Mouse (Mus musculus) hematopoietic stem cell, adult 5-6 weeks (primary cell): ENCODE measurements around the gene 9030612E09Rik. TPM values are rescaled to one million over a fixed set of nuclear protein-coding genes. Genes with fewer than 3 reads are reported as not detected.

Experiments used
- ATAC-seq, 2 experiments: fragments of 125-278 bp in 1 of 2; replicated peaks in 1 of 2; 2 replicates each; pipeline ENCODE4 v1.8.0; 2016 to 2017; ENCODE audit warnings: inconsistent platforms in 2 of 2, mild to moderate bottlenecking in 2 of 2, moderate number of reproducible peaks in 2 of 2, low read depth in 1 of 2, moderate TSS enrichment in 1 of 2; ENCODE audit not compliant: low FRiP score in 2 of 2, poor library complexity in 2 of 2, severe bottlenecking in 2 of 2, insufficient read depth in 1 of 2, low TSS enrichment in 1 of 2
- total RNA-seq: library from RNA; stranded (forward); fragments of 172-1452, 232-1000 nt; gene quantifications from 2 replicates; pipeline ENCODE4 v1.2.3, GENCODE M21; 2017

9030612E09Rik gene
- not detected in 2 replicates for total RNA-seq

- ATAC-seq = peak in 1 of 2 experiments; percentile 18; a peak in 1 of 4 replicates
Measured at GRCm38 (mm10) chr10:43174326-43175155, at the start of gene 9030612E09Rik, which contains the start of gene Sobp. Gene 9030612E09Rik (plus strand): TSS chr10:43174704. Gene Sobp (minus strand): TSS chr10:43174530.

- no peak for ATAC-seq
Measured at GRCm38 (mm10) chr10:43128750-43129149, 45.8 kb upstream of the 9030612E09Rik start.

- no peak for ATAC-seq
Measured at GRCm38 (mm10) chr10:43134027-43134426, 40.5 kb upstream of the 9030612E09Rik start.

- ATAC-seq = no peak
Measured at GRCm38 (mm10) chr10:43143173-43143572, 31.3 kb upstream of the 9030612E09Rik start.

GRCm38 (mm10) chr10:43148456-43148855 lies 26.0 kb upstream of the 9030612E09Rik start:
- no peak for ATAC-seq

GRCm38 (mm10) chr10:43152643-43153042 lies 21.9 kb upstream of the 9030612E09Rik start:
- ATAC-seq = no peak

- ATAC-seq = no peak
Measured at GRCm38 (mm10) chr10:43155046-43155560, 19.4 kb upstream of the 9030612E09Rik start.

- ATAC-seq = no peak
Measured at GRCm38 (mm10) chr10:43158917-43159316, 15.6 kb upstream of the 9030612E09Rik start.

GRCm38 (mm10) chr10:43159333-43159732 lies 15.2 kb upstream of the 9030612E09Rik start:
- ATAC-seq = no peak

- ATAC-seq = no peak
Measured at GRCm38 (mm10) chr10:43162318-43162717, 12.2 kb upstream of the 9030612E09Rik start.

- no peak for ATAC-seq
Measured at GRCm38 (mm10) chr10:43164406-43164805, 10.1 kb upstream of the 9030612E09Rik start.

GRCm38 (mm10) chr10:43166146-43166545 lies 8.4 kb upstream of the 9030612E09Rik start:
- ATAC-seq = no peak

- ATAC-seq = no peak
Measured at GRCm38 (mm10) chr10:43166817-43167216, 7.7 kb upstream of the 9030612E09Rik start.

GRCm38 (mm10) chr10:43168847-43169246 lies 5.7 kb upstream of the 9030612E09Rik start:
- ATAC-seq = no peak

GRCm38 (mm10) chr10:43171106-43171505 lies 3.4 kb upstream of the 9030612E09Rik start:
- ATAC-seq = no peak

GRCm38 (mm10) chr10:43172066-43172465 lies 2.4 kb upstream of the 9030612E09Rik start:
- no peak for ATAC-seq

GRCm38 (mm10) chr10:43172554-43172953 lies 1.9 kb upstream of the 9030612E09Rik start:
- no peak for ATAC-seq

GRCm38 (mm10) chr10:43173141-43173827 lies 1.2 kb upstream of the 9030612E09Rik start:
- no peak for ATAC-seq
